Mouse (Mus musculus) limb, embryonic 14.5 days (tissue): ENCODE measurements at regions not wholly inside any gene's neighbourhood (a gene's known extent, or its start where the extent isn't known, plus 50 kb on each side); places are given as distances from the start of the nearest gene placed in this dataset.

Source experiments
- ATAC-seq: fragments of 200-750 bp; cut with Nextera tagmentation; 2 replicates; pipeline ENCODE4 v1.8.0; 2017; ENCODE audit warnings: low read depth, moderate number of reproducible peaks, moderate TSS enrichment; ENCODE audit not compliant: low FRiP score
- DNase-seq: peaks from one replicate; pipeline ENCODE4 v3.0.0-alpha.2; 2015; ENCODE audit warnings: low spot score
- H3K27ac ChIP-seq: fragments of 300-500 bp; sonication (generic); replicated peaks from 2 replicates; pipeline ENCODE4 v1.5.1; 2014; ENCODE audit warnings: low read depth, mild to moderate bottlenecking, low read length, moderate library complexity, mixed read lengths
- H3K27me3 ChIP-seq: fragments of 300-500 bp; sonication (generic); 2 replicates; pipeline ENCODE4 v1.6.1; 2014; ENCODE audit warnings: low read length, mixed read lengths; ENCODE audit not compliant: control insufficient read depth, insufficient read depth
- H3K36me3 ChIP-seq: fragments of 300-500 bp; sonication (generic); 2 replicates; pipeline ENCODE4 v1.6.1; 2014; ENCODE audit warnings: mild to moderate bottlenecking, low read length, moderate library complexity, mixed read lengths; ENCODE audit not compliant: control insufficient read depth, insufficient read depth
- H3K4me1 ChIP-seq: fragments of 300-500 bp; sonication (generic); 2 replicates; pipeline ENCODE4 v1.6.1; 2014; ENCODE audit warnings: antibody characterized with exemption, low read length, mixed read lengths; ENCODE audit not compliant: control insufficient read depth, insufficient read depth
- H3K4me2 ChIP-seq: fragments of 300-500 bp; sonication (generic); replicated peaks from 2 replicates; pipeline ENCODE4 v1.6.1; 2014; ENCODE audit warnings: low read depth, mild to moderate bottlenecking, low read length, moderate library complexity; ENCODE audit not compliant: severe bottlenecking
- H3K4me3 ChIP-seq: fragments of 300-500 bp; sonication (generic); replicated peaks from 2 replicates; pipeline ENCODE4 v1.5.1; 2014; ENCODE audit warnings: low read length
- H3K9ac ChIP-seq: fragments of 300-500 bp; sonication (generic); 2 replicates; pipeline ENCODE4 v1.6.1; 2014; ENCODE audit warnings: mild to moderate bottlenecking, low read depth, low read length, moderate library complexity; ENCODE audit not compliant: severe bottlenecking
- H3K9me3 ChIP-seq: fragments of 300-500 bp; sonication (generic); 2 replicates; pipeline ENCODE4 v1.6.1; 2016; ENCODE audit warnings: low read length; ENCODE audit not compliant: control insufficient read depth
- POLR2A ChIP-seq: fragments of 200-500 bp; IDR thresholded peaks from 2 replicates; pipeline ENCODE4 v1.8.0; 2012; ENCODE audit warnings: inconsistent platforms, mild to moderate bottlenecking, moderate library complexity, borderline replicate concordance; ENCODE audit not compliant: insufficient read depth, insufficient read length; ENCODE audit errors: extremely low read depth
- WGBS: fragments of 180-500 bp; shearing (Covaris S2); extraction: QIAGEN DNeasy Blood & Tissue Kit; methylation state at CpG from one replicate; pipeline ENCODE4 v1.1.7; 2014; 5-methylcytosine and 5-hydroxymethylcytosine counted together

GRCm38 (mm10) chr6:67111581-67111980 lies 74.3 kb upstream of the Gadd45a start:
- no peak for TF ChIP-seq POLR2A
- DNase-seq (no peak), ATAC-seq (no peak)
- WGBS = 70% methylated on average over 2 of the region's 2 CpGs
- 0 out of 2 replicates have a peak, but pooled peaks cover 3% of the 10 kb centered on the region for H3K4me1 ChIP-seq
- H3K36me3 ChIP-seq = no peaks in the 10 kb centered on the region
- H3K9ac ChIP-seq = no peak overlapping the region
- no peak overlapping the region for H3K27ac ChIP-seq
- no peak overlapping the region for H3K4me2 ChIP-seq
- no peaks in the 10 kb centered on the region for H3K9me3 ChIP-seq
- no peaks in the 10 kb centered on the region for H3K27me3 ChIP-seq
- H3K4me3 ChIP-seq = no peak overlapping the region

- Histone ChIP-seq H3K4me1 (0 out of 2 replicates have a peak, but pooled peaks cover 3% of the 10 kb centered on the region), H3K9ac (no peak overlapping the region), H3K27ac (no peak overlapping the region), H3K4me2 (no peak overlapping the region), H3K4me3 (no peak overlapping the region), H3K27me3 (no peaks in the 10 kb centered on the region), H3K36me3 (no peaks in the 10 kb centered on the region), H3K9me3 (no peaks in the 10 kb centered on the region)
- ATAC-seq = no peak
- no peak for TF ChIP-seq POLR2A
- no peak for DNase-seq
- WGBS = 25% methylated on average over 1 of the region's 1 CpGs
Observed at GRCm38 (mm10) chr6:67110391-67110790, 73.1 kb upstream of the Gadd45a start.

- ATAC-seq (no peak), DNase-seq (no peak)
- H3K4me2 ChIP-seq = no peak overlapping the region
- no peak overlapping the region for H3K4me3 ChIP-seq
- H3K9me3 ChIP-seq = no peaks in the 10 kb centered on the region
- 0 out of 2 replicates have a peak, but pooled peaks cover 3% of the 10 kb centered on the region for H3K4me1 ChIP-seq
- no peak overlapping the region for H3K27ac ChIP-seq
- no peak overlapping the region for H3K9ac ChIP-seq
- no peaks in the 10 kb centered on the region for H3K36me3 ChIP-seq
- TF ChIP-seq POLR2A = no peak
- WGBS = 57% methylated on average over 4 of the region's 4 CpGs
- H3K27me3 ChIP-seq = no peaks in the 10 kb centered on the region
Observed at GRCm38 (mm10) chr6:67109774-67110173, 72.5 kb upstream of the Gadd45a start.

GRCm38 (mm10) chr6:67107517-67107916 lies 70.3 kb upstream of the Gadd45a start:
- Histone ChIP-seq H3K27me3 (no peaks in the 10 kb centered on the region), H3K4me3 (no peak overlapping the region), H3K27ac (no peak overlapping the region), H3K9me3 (no peaks in the 10 kb centered on the region), H3K36me3 (no peaks in the 10 kb centered on the region), H3K9ac (no peak overlapping the region), H3K4me1 (no peaks in the 10 kb centered on the region; the same call in 1 of the 2 replicates), H3K4me2 (no peak overlapping the region)
- TF ChIP-seq POLR2A = no peak
- DNase-seq (no peak), ATAC-seq (no peak)
- whole genome bisulfite sequencing = 86% methylated on average over 4 of the region's 4 CpGs

- 96% methylated on average over 2 of the region's 2 CpGs for WGBS
- no peak for TF ChIP-seq POLR2A
- DNase-seq (no peak), ATAC-seq (no peak)
- H3K36me3 ChIP-seq = no peaks in the 10 kb centered on the region
- no peak overlapping the region for H3K9ac ChIP-seq
- no peaks in the 10 kb centered on the region for H3K9me3 ChIP-seq
- H3K4me1 ChIP-seq = no peaks in the 10 kb centered on the region; the same call in 1 of the 2 replicates
- H3K4me3 ChIP-seq = no peak overlapping the region
- no peak overlapping the region for H3K27ac ChIP-seq
- no peaks in the 10 kb centered on the region for H3K27me3 ChIP-seq
- no peak overlapping the region for H3K4me2 ChIP-seq
Observed at GRCm38 (mm10) chr6:67106493-67106892, 69.2 kb upstream of the Gadd45a start.

- H3K9me3 ChIP-seq = no peaks in the 10 kb centered on the region
- 8% methylated on average over 4 of the region's 4 CpGs for WGBS
- DNase-seq = no peak
- no peak for TF ChIP-seq POLR2A
- H3K36me3 ChIP-seq = no peaks in the 10 kb centered on the region
- no peak overlapping the region for H3K4me2 ChIP-seq
- H3K4me1 ChIP-seq = no peaks in the 10 kb centered on the region; the same call in 1 of the 2 replicates
- no peak overlapping the region for H3K9ac ChIP-seq
- H3K27me3 ChIP-seq = no peaks in the 10 kb centered on the region
- no peak overlapping the region for H3K27ac ChIP-seq
- ATAC-seq = no peak
- no peak overlapping the region for H3K4me3 ChIP-seq
Observed at GRCm38 (mm10) chr6:67105386-67105785, 68.1 kb upstream of the Gadd45a start.
